Mouse (Mus musculus): ENCODE measurements at regions not wholly inside any gene's neighbourhood (a gene's known extent, or its start where the extent isn't known, plus 50 kb on each side); places are given as distances from the start of the nearest gene placed in this dataset.

DNA sequence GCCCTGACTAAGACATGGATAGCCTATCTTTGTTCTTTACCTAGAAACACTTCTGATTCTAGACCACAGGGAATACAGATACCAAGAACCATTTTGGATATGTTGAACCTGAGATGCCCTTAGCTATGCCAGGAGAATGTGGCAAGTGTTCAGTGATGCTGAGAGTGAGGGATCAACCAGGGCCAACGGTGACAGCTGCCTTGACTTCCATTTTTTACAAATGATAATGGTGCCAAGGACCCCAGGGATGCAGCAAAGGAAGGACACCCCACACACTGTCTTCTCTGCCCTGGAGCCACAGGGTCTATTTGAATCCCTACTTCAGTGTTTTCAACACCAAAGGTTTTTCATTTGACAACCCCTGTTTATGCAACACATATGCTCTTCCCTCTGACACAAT lies 174.4 kb downstream of the Gsdmc2 start:
- no peak for DNase-seq

DNA sequence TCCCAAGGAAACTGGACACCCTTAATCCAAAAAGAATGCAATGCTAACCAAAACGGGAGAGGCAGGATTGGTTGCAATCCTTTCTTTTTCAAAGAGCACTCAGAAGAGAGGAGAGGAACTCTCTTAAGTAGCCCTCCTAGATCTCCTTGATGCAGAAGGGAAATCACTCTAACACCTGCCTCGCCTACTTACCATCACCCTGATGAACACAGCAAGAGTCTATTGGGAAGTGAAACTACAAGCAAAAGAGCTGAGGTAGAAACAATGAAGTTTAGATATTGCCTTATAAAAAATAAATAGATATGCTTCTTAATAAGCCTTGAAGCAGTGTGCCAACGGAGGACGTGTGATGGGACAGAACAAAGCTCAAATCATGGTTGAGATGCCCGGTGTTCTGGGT lies 177.4 kb downstream of the Gsdmc2 start:
- DNase-seq: no peak

DNA sequence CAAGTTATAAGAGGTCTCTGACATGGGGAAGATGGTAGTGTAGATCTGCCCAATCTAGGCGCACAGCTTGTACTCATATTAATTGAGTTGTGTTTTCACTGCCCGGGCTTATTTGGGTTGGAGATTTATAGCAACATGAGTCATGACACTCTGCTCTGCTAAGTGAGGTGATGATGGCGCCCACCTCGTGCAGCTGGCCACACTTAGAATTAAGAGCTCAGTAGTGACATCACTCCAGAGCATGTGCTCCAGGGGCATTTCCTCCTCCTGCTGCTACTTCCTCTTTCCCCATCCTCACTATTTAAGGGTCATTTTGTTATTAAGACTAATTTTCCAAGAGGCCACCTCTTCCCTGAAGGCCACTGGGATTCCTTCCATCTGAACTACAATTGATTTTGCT lies 179.5 kb downstream of the Gsdmc2 start:
- DNase-seq: no peak

DNA sequence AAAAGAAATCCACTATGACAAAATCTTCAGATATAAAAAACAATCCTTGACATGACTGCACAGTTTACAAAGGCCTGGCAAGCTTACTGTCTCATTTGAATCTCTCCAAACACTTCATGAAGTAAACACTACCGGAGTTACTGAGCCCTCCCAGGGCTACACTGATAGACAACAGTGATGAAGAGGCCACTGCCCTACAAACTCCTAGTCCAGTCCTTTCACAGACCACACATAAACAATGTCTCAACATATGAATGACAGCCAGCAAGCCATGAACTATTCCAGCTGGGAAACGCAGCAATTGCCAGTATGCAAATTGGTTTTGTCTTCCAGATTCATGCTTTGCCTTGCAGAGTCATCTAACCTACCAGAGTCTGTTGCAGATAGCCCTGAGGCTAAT lies 180.1 kb downstream of the Gsdmc2 start:
- DNase-seq: no peak

DNA sequence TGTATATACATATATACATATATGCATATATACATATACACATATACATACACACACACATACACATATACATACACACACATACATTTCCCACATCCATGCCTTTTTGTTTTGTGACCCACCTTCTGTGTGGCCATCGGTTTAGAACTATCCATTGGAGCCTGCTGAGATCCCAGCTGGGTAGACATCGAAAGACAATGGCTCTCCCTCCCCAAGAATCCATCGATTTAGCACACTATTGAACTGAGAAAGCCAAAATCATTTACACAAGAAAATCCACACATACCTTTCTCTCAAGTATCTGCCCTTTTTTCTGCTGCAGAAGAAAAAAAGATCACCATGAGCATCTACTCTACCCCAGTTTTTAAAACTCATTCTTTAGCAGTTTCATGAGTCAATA lies 182.8 kb downstream of the Gsdmc2 start:
- no peak for DNase-seq

DNA sequence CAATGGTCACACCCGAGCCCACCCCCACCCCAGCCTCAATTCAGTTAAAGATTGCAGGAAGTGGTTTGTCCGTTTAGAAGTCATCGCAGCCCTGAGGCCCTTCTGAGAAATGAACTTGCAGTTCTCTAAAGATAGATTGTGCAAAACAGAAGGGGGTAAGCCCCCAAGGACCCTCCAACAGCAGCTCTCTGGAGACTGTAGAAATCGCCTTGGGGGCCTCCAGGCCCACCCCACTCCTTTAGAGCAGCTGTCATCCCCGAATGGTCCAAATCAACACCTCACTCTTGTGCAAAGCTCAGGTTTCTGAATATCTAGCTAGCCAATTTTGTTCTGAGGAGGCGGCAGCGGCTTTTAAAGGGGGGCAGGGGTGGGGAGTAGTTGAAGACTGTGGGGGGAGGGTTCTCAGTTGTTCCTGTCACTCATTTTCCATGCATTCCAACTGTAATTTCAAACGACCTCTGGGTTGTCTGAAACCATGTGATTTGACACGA lies 186.9 kb downstream of the Gsdmc2 start:
- DNase-seq: no peak

DNA sequence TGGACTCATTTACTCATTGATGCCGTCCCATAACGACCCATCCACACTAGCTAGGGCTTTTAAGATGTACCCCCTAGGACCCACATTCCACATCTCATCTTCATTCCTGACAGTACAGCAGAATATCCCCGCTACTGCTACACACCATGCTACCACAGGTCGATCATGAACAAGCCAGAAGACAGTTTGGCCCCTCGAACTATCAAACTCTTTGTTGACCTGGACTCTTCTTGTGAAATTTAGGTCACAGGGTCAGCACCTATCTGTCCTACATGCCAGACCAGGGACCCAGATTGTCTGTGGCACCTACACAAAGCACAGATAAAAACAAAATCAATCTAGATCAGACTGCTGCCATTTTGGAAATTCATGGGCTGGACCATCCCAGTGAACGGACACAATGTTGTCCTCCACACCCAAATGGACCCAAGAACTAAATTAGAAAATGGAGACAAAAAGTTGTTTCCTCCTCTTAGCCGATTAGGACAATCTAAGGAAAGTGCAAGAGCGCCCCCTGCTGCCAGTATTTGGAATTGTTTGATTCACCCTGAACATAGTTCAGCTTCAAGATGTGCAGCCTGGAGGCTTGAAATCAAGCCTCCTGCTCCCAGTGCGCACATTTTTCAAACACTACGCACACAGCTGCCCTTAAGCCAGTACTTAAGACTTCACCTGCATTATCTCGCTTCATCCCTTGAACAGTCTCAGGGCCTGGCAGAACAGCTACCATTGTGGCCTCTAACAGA lies 192.6 kb downstream of the Gsdmc2 start:
- DNase-seq: peak; percentile 27

DNA sequence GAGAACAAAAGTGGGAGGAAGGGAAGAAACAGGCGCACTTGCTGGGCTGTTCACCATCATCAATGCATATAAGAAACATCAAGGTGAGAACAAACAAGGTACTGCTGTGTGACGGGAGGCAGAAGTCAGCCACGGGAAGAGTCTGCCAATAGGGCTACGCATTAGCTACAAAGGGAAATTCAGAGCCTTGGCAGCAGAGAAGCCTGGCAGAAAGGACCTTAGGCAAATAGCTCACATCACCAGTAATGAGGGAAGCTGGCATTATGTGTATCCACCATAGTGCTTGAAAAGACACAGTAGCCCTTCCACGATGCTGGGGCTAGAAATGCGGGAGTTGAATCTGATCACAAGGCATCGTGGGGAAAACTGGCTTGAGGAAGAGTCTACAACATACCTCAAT lies 193.9 kb downstream of the Gsdmc2 start:
- no peak for DNase-seq

DNA sequence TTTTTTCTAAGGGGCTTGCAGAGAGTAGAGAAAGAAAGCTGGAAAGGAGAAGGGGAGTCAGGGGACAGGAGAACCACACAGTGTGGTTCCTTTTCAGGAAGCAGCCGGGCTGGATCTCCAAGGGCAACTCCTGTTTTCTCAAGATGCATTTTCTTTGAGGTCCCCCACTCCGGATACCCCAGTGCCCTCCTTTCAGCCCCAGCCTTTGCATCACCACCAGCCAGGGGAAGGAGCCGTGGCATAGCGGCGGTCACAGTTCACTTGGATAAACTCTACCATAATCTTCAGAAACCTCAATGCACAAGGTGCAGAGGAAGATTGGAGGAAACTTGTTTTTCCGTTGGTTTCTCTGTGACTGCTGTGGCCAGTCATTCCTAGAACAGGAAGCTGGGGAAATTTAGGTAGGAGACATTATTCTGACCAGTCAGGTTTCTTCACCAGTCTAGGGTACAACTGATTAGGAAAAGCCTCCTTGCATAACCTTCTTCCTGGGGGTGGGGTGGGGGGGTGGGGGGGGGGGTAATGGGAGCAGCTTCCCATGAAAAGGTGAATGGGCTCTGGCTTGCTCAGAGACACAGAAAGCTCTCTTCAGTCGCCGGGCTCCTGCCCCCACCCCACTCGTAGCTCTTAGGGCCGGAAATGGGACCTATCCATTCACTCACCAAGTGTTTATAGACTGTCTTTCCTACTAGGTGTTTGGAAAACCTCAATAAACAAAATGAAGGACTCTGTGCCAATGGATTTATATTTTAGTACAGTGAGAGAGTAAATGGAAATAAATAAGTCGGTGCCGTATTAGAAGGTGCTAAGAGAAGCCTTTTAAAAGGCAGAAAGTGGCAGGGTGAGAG lies 196.6 kb downstream of the Gsdmc2 start:
- no peak for DNase-seq

DNA sequence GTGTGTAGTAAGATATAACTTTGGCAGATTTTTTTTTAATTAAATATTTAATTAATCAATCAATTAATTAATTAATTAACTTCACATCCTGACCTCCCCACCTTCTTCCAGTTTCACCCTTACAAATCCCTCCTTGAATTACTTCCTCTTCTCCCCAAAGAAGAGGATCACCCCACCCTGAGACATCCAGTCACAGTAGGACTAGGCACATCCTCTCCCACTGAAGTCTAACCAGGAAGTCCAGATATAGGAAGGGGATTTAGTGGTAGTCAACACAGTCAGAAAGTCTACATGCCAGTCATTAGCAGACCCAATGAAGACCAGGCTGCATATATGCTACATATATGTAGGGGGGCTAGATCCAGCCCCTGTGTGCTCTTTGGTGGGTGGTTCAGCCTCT lies 220.2 kb downstream of the Gsdmc2 start:
- DNase-seq: no peak

DNA sequence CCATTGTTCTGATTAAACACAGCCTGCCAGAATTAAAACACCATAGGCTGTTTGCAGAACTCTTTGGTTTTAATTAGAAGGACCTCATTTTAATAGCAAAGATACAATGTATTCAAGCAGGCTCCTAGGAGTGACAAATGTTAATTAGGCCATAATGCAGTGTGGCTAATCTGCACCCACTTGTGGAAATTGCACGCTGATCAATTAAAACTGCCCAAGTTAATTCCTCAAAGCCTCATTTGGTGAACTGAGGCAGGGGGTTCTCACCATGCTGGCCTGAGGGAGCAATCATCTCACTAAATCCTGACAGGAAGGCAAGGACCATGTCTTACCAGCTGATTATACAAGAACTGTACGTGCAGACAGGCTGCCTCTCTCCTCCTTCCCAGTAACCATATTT lies 220.7 kb downstream of the Gsdmc2 start:
- DNase-seq: no peak

DNA sequence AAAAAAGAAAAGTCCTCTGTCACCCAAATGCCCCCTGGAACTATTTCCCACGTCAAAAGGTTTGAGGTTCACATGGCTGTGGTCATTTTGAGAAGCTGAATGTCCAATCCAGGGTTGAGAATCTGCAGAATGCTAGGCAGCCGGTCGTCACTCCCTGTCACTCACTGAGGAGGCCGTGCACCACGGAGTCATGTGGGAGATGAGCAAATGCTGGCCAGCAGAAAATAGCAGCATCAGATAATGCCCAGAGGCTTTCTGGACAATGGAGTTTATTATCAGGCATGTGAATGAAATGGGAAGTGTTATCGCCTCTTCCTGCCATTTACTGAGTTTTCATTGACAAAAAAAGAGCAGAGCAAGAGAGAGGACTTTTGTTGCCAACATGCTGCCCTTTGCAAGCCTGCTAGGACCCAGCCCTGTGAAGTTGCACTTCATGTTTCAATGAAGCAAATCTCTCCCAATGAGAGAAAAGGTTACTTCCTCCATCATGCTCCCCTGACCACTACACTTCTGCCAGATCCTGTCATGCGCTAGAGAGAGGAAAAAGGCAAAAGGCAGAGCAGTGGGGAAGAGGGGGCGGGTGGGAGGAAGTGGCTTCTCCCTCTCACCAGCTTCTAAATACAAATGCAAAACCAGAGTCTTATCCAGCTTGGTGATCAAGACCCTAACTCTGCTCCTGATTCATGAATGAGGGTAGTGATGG lies 228.3 kb downstream of the Gsdmc2 start:
- no peak for DNase-seq

DNA sequence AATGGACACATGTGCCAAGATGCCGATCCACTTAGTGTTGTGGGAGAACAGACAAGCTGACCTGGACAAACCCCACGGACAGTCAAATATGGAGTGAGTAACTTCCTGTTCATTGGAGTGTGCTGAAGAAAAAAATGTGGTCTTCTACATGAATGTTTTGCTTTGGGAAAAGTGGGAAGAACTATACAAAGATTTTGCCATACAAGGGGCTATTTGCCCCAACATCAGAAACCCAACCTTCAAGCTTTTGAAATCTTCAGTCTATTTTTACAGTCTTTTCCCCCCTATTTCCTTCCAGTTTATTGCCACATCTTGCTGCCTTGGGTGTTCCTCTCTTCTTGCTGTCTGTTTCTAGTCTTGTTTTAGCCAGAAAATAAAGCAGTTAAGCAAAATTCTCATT lies 230.8 kb downstream of the Gsdmc2 start:
- DNase-seq: no peak

DNA sequence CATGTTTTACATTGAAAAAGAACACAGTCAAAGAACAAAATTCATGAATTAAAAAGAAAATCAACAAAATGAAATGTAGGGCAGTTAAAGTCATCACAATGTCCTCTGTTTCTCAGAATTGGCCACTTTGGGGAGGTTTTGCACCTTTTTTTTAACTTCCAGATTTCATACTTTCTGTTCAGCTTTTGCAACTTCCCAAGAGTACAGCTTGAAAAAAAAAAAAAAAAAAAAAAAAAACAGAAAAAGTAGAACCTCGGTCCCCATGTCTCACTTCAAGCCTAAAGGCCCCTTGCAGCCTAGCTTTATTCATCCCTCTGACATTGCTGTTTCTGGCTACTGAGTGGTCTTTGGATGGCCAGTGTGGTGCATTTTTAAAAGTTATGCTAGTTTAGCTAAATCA lies 231.9 kb downstream of the Gsdmc2 start:
- no peak for DNase-seq

DNA sequence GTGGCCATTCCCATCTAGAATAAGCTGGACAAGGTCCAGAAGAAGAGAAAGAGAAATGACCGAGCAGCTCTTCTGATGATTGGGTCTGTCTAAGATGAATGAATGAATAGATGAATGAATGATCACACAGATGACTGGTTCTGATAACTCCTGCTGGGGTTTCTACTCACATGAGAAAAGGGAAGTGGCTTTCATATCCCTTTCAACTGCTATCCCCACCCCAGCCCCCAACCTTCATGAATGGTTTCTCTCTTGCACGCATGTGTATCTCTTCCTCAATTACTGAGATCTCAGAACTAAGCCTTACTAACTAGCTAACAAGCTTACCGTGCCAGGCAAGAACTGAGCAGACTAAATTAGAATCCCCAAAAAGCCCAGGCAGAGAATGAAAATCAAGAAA lies 233.8 kb downstream of the Gsdmc2 start:
- no peak for DNase-seq

DNA sequence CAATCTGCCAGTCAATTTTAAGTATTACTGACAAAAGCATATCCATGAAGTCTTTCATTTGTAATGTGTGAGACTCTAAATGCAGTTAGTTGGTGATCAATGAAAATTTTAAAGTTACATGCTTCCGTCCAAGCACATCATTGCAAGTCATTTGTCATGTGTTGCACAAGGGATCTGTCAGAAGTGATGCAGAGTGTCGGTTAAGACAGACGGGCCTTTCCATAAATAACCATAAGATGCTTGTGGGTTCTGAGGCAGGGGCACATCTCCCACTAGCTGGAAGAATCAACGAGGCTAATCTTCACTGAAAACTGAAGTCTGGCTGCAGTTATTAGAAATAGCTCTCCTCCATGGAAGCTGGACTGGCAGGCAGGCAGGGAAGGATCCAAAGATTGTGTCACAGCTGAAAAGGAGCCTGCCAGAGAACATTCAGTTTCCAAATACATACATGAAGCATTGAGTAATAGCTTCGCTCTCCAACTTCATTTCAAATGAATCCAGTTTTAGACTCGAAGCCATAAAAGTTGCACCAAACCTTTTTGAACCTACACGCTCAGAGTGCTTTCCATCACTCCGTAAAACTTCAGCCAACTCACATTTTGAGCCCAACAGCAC lies 241.8 kb downstream of the Gsdmc2 start:
- no peak for DNase-seq

DNA sequence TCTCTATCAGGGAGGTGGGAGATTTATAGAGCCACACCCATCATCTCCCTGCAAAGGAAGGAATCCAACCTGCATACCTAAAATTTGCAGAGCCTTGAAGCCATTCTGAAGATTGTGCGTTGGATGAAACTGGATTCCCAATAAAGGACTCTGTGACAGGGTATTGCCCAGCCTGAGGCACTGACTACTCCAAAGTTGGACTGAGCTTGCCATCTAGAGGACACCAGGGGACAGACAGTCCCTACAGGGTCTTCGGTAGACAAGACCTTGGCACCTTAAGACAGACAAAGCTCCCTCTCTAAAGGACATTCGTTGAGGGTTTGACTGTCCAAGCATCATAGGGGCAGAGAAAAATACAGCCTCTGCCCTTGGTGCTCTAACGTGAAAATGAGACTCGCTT lies 243.4 kb downstream of the Gsdmc2 start:
- no peak for DNase-seq

DNA sequence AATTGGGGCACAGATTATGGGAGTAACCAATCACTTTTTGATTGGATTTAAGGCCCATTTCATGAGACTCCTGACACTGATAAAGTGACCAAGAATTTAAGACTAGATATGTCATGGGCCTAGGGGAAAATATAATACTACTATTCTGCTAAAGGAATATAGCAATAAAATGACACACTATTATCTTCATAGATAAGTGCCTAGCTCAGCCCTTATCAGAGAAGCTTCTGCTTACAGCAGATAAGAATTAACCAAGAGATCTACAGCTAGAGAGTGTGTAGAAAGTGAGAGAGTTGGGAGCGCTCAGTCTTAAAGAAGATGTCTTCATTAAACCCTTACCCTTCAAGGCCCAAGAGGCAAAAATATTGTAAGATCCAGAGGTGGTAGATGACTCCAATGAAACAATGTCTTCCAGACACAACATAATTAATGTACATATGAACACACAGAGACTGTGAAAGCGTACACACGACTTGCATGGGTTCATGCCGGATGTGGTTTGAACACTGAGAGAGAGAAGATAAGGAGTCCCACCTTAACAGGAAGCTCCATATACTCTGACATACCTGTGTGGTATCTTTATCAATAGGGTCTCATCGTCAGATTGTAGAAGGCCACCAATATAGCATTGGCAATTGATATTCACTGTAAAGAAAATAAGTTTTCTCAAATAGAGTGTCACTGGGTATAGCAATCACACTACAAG lies 252.1 kb downstream of the Gsdmc2 start:
- DNase-seq: no peak

DNA sequence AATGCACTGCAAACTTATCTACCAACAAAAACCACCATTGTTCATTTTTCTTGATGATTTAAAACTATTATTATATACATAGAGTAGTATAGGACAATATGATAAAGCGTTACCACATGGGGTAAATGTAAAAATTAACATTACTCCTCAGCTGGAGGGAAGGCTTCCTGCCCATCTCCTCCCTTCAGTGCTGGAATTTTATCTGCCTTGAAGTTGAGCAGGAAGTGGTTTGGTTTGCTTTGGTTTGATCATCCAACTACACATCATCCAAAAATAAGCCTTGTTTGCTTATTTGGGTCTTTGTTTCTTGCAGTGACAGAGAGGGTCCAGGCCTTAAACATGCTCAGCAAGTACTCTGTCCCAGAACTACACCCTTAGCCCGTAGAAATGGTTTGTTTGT lies 285.7 kb downstream of the Gsdmc2 start:
- no peak for DNase-seq

DNA sequence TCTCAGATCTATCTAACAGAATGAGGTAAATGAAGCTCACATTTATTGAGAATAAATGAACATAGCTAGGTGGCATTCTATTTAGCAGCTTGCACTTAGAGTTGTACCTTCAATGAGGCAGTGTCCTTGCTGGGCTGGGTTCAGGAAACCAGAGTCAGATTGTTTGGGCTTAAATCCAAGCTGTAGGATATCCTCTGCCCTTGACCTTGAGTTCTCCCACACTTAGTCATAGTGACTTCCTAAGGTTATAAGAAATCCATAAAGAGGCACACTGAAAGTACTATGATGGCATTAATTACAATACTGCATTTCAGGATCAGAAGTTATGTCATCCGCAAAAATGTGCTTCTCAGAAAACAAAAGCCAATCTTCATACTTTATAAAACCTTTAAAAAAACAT lies 286.3 kb downstream of the Gsdmc2 start:
- no peak for DNase-seq

DNA sequence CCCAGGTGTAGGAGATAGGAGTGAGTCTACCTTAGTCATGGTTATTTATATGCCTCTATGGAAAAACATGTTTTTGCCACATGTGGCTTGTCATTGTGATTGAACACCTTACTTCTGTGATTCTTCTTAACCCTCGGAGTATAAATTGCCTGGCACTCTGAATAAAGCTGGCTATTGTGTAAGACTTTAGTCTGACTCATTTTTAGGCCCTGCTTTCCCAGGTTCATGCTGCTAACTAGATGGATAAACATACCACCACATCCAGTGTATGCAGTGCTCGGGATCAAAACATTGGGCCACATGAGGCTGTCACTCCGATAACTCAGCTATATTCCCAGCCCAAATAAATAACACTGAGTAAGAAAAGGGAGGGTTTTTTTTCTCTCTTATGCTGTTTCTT lies 287.2 kb downstream of the Gsdmc2 start:
- DNase-seq: no peak

DNA sequence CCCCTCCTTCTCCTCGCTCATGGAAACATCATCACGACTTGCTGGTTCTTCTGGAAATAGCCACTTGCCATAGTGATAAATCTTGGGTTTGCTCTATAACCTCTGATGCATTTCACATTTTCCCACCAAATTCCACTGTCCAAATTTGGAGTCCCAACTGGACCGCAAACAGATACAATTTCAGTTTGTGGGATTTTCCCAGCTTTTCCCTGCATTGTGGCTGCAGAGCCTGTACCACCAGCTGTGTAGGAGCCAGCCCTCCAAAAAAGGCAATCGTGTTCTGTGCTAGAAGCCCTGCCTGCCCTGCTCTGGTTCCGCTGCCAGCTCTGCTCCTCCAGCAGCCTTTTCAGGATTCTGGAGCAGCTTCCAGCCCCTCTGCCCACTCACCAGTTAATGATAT lies 291.4 kb downstream of the Gsdmc2 start:
- no peak for DNase-seq

All from cerebellum, adult 9-11 months (tissue).